In genomic region chr12:112463750-112464444, GRCm38 (mm10) we compare ENCODE assay signal across 23 mouse cellular contexts. TPM values are rescaled to one million over a fixed set of nuclear protein-coding genes. Genes with fewer than 3 reads are reported as not detected.
DNase-seq lines count a peak whose midpoint lies in the region; ATAC-seq and TF ChIP-seq lines count a peak whose summit lies in the region.
"Had no signal": no experiment of that assay in that cellular context is flagged by ENCODE, and none has a peak within 500 bp of the region (broad histone marks: within the 10 kb centered on the region; RNA-seq: fewer than 3 reads in every experiment).

No protein-coding gene starts in this region.

- no peaks in the 10 kb centered on the region for H3K9me3 ChIP-seq in G1E (replicated peaks)
- H3K9me3 ChIP-seq in liver, embryonic 15.5 days (replicated peaks), result no peaks in the 10 kb centered on the region
- no peaks in the 10 kb centered on the region for H3K9me3 ChIP-seq in midbrain, postnatal 0 days (ENCODE audit: low read length)
- no peaks in the 10 kb centered on the region for H3K9me3 ChIP-seq in intestine, embryonic 16.5 days (ENCODE audit: control insufficient read depth, low read length)
- H3K9me3 ChIP-seq: forebrain, embryonic 12.5 days; heart, embryonic 12.5 days; hindbrain, embryonic 15.5 days; limb, embryonic 15.5 days had no signal

- H3K4me3 ChIP-seq in G1E (ENCODE audit: low read depth, low read length), result no peak overlapping the region
- H3K4me3 ChIP-seq in liver, embryonic 15.5 days (replicated peaks), result no peak overlapping the region
- H3K4me3 ChIP-seq in midbrain, postnatal 0 days (ENCODE audit: low read depth, low read length), result no peak overlapping the region
- no peak overlapping the region for H3K4me3 ChIP-seq in intestine, embryonic 16.5 days (ENCODE audit: low read length)
- H3K4me3 ChIP-seq: forebrain, embryonic 12.5 days; heart, embryonic 12.5 days; hindbrain, embryonic 15.5 days; limb, embryonic 15.5 days had no signal

- H3K27ac ChIP-seq in liver, embryonic 15.5 days (replicated peaks), result no peak overlapping the region
- no peak overlapping the region for H3K27ac ChIP-seq in midbrain, postnatal 0 days (ENCODE audit: low read depth, low read length)
- H3K27ac ChIP-seq in intestine, embryonic 16.5 days (ENCODE audit: low read length), result no peak overlapping the region
- H3K27ac ChIP-seq: hindbrain, embryonic 15.5 days; kidney, postnatal 0 days; limb, embryonic 15.5 days had no signal

- ATAC-seq in G1E (ENCODE audit: extremely low read depth, insufficient number of reproducible peaks, low FRiP score, poor library complexity, severe bottlenecking), result peak; percentile 56
- ATAC-seq in granulocyte monocyte progenitor cell, adult 5-6 weeks (replicated peaks; ENCODE audit: poor library complexity, severe bottlenecking), result peak; percentile 59
- ATAC-seq in liver, embryonic 15.5 days (ENCODE audit: insufficient read depth), result 0 out of 2 replicates have a peak, but pooled peaks have one; percentile 9
- peak; percentile 17; the same call in 1 of the 2 replicates for ATAC-seq in neutrophil, adult 5-6 weeks (ENCODE audit: extremely low read depth, insufficient number of reproducible peaks, low FRiP score, poor library complexity, severe bottlenecking)
- no peak for ATAC-seq in midbrain, postnatal 0 days (ENCODE audit: low FRiP score)
- no peak for ATAC-seq in intestine, embryonic 16.5 days
- ATAC-seq: lung, postnatal 0 days; midbrain, embryonic 16.5 days had no signal

- peaks cover 4% of the 10 kb centered on the region; the same call in 1 of the 2 replicates for H3K4me1 ChIP-seq in G1E (ENCODE audit: insufficient read depth, low read depth, low read length)
- 0 out of 2 replicates have a peak, but pooled peaks cover 2% of the 10 kb centered on the region for H3K4me1 ChIP-seq in liver, embryonic 15.5 days (replicated peaks)
- no peaks in the 10 kb centered on the region for H3K4me1 ChIP-seq in midbrain, postnatal 0 days (ENCODE audit: insufficient read depth, low read length)
- H3K4me1 ChIP-seq in intestine, embryonic 16.5 days (ENCODE audit: control insufficient read depth, insufficient read depth, low read length), result peaks cover 9% of the 10 kb centered on the region; the same call in 1 of the 2 replicates
- H3K4me1 ChIP-seq: heart, embryonic 12.5 days had no signal

- H3K9ac ChIP-seq in liver, embryonic 15.5 days, result no peak overlapping the region
- no peak overlapping the region for H3K9ac ChIP-seq in midbrain, postnatal 0 days (replicated peaks; ENCODE audit: low read length, poor library complexity, severe bottlenecking)
- no peak overlapping the region for H3K9ac ChIP-seq in intestine, embryonic 16.5 days (ENCODE audit: low read depth, low read length)
- H3K9ac ChIP-seq: forebrain, embryonic 12.5 days; heart, embryonic 12.5 days; hindbrain, embryonic 15.5 days; limb, embryonic 15.5 days had no signal

- no peak for TF ChIP-seq CTCF in G1E (IDR thresholded peaks at IDR 0.05; ENCODE audit: low read depth, low read length)
- TF ChIP-seq CTCF in midbrain, postnatal 0 days (IDR thresholded peaks at IDR 0.05), result no peak

- H3K4me2 ChIP-seq in liver, embryonic 15.5 days, result no peak overlapping the region
- H3K4me2 ChIP-seq in midbrain, postnatal 0 days (ENCODE audit: low read depth, low read length, poor library complexity, severe bottlenecking), result no peak overlapping the region
- no peak overlapping the region for H3K4me2 ChIP-seq in intestine, embryonic 16.5 days (ENCODE audit: low read depth, low read length)
- H3K4me2 ChIP-seq: forebrain, embryonic 12.5 days; heart, embryonic 12.5 days; hindbrain, embryonic 15.5 days; limb, embryonic 15.5 days had no signal

- no peak for DNase-seq in G1E (ENCODE audit: low spot score)
- DNase-seq in layer of hippocampus, postnatal 25 days (ENCODE audit: extremely low spot score in 1 of 2, low spot score in 1 of 2), result no peak
- no peak for DNase-seq in midbrain, postnatal 0 days (ENCODE audit: low spot score)
- DNase-seq: adrenal gland, postnatal 25 days; cerebellum, adult 18-20 months; heart, adult 11 months; heart, postnatal 36 days; spleen, adult 18-20 months; thymus, postnatal 25 days had no signal

- H3K36me3 ChIP-seq in G1E (replicated peaks), result no peaks in the 10 kb centered on the region
- no peaks in the 10 kb centered on the region for H3K36me3 ChIP-seq in liver, embryonic 15.5 days (replicated peaks)
- H3K36me3 ChIP-seq in midbrain, postnatal 0 days (ENCODE audit: insufficient read depth, low read length), result no peaks in the 10 kb centered on the region
- no peaks in the 10 kb centered on the region for H3K36me3 ChIP-seq in intestine, embryonic 16.5 days (ENCODE audit: control insufficient read depth, insufficient read depth, low read length)
- H3K36me3 ChIP-seq: forebrain, embryonic 12.5 days; heart, embryonic 12.5 days; hindbrain, embryonic 15.5 days; limb, embryonic 15.5 days had no signal

- 14% methylated on average over 3 of the region's 3 CpGs for WGBS in liver, embryonic 15.5 days (ENCODE audit: insufficient replicate concordance)
- 96% methylated on average over 3 of the region's 3 CpGs for WGBS in midbrain, postnatal 0 days
- whole genome bisulfite sequencing in intestine, embryonic 16.5 days, result 74% methylated on average over 3 of the region's 3 CpGs

- H3K27me3 ChIP-seq in G1E (ENCODE audit: insufficient read depth, low read length), result no peaks in the 10 kb centered on the region; the same call in 1 of the 2 replicates
- H3K27me3 ChIP-seq in liver, embryonic 15.5 days, result no peaks in the 10 kb centered on the region
- no peaks in the 10 kb centered on the region for H3K27me3 ChIP-seq in midbrain, postnatal 0 days (ENCODE audit: insufficient read depth, low read length)
- no peaks in the 10 kb centered on the region for H3K27me3 ChIP-seq in intestine, embryonic 16.5 days (replicated peaks; ENCODE audit: control insufficient read depth, insufficient read depth, low read length)

RNA-seq across cellular contexts. Expression of gene A530016L24Rik, which starts 25.4 kb away (rescaled TPM):
- not detected in 2 replicates for total RNA-seq in G1E (2014; fragmentation: Nextera tagmentation)
- total RNA-seq in G1E (2017), result 0.17 and 0.27 TPM in 2 replicates
- polyA plus RNA-seq in G1E (2012), result not detected in 2 replicates
- total RNA-seq in granulocyte monocyte progenitor cell, adult 5-6 weeks (2014; fragmentation: Nextera tagmentation), result not detected in 2 replicates
- total RNA-seq in granulocyte monocyte progenitor cell, adult 5-6 weeks (2017), result not detected in 2 replicates
- 0.07 TPM in 1 of 2 replicates, not detected in the other for polyA plus RNA-seq in liver, embryonic 15.5 days (2015; fragmentation: Nextera tagmentation; extraction: Ambion mirVana)
- total RNA-seq in neutrophil, adult 5-6 weeks (2017), result not detected in 2 replicates
- under 1 TPM; 0.32 to 0.56 TPM for total RNA-seq in layer of hippocampus, postnatal 25 days (2021)
- total RNA-seq in midbrain, postnatal 0 days (2014; rRNA removed), result 0.05 TPM in 1 of 2 replicates, not detected in the other
- 0.05 TPM in 1 of 2 replicates, not detected in the other for polyA plus RNA-seq in midbrain, postnatal 0 days (2015; fragmentation: Nextera tagmentation; extraction: Ambion mirVana)
- polyA plus RNA-seq in intestine, embryonic 16.5 days (2015; fragmentation: Nextera tagmentation; extraction: Ambion mirVana), result 0.10 and 0.18 TPM in 2 replicates
- polyA plus RNA-seq: embryonic facial prominence, embryonic 11.5 days; forebrain, embryonic 12.5 days; neural tube, embryonic 11.5 days had no signal

RNA-seq across cellular contexts. Expression of gene Tmem179, which starts 52.6 kb away (rescaled TPM):
- total RNA-seq in G1E (2014; fragmentation: Nextera tagmentation), result not detected in 2 replicates
- 0.06 TPM in 1 of 2 replicates, not detected in the other for total RNA-seq in G1E (2017)
- 0.02 TPM in 1 of 2 replicates, not detected in the other for polyA plus RNA-seq in G1E (2012)
- total RNA-seq in granulocyte monocyte progenitor cell, adult 5-6 weeks (2014; fragmentation: Nextera tagmentation), result not detected in 2 replicates
- total RNA-seq in granulocyte monocyte progenitor cell, adult 5-6 weeks (2017), result not detected in 2 replicates
- 0.03 and 0.05 TPM in 2 replicates for polyA plus RNA-seq in liver, embryonic 15.5 days (2015; fragmentation: Nextera tagmentation; extraction: Ambion mirVana)
- not detected in 2 replicates for total RNA-seq in neutrophil, adult 5-6 weeks (2017)
- total RNA-seq in layer of hippocampus, postnatal 25 days (2021), result 100 to 1,000 TPM; 113 to 133 TPM
- total RNA-seq in midbrain, postnatal 0 days (2014; rRNA removed), result 118 and 132 TPM in 2 replicates
- 124 and 126 TPM in 2 replicates for polyA plus RNA-seq in midbrain, postnatal 0 days (2015; fragmentation: Nextera tagmentation; extraction: Ambion mirVana)
- 2.5 and 2.8 TPM in 2 replicates for polyA plus RNA-seq in intestine, embryonic 16.5 days (2015; fragmentation: Nextera tagmentation; extraction: Ambion mirVana)
- total RNA-seq: gastrocnemius, adult 8-10 months; heart, postnatal 36 days had no signal
- polyA plus RNA-seq: lung, postnatal 0 days had no signal

Comparison
In these comparisons a context has a peak if more than half of its experiments do, and no peak if none do; other contexts are left out.
1. ATAC-seq: peak in G1E (single experiment), granulocyte monocyte progenitor cell, adult 5-6 weeks (single experiment), liver, embryonic 15.5 days (single experiment) and neutrophil, adult 5-6 weeks (single experiment); none in midbrain, postnatal 0 days (single experiment) and intestine, embryonic 16.5 days (single experiment).
2. RNA of gene Tmem179, which starts 52.6 kb away (total RNA-seq): 113 to 133 TPM in layer of hippocampus, postnatal 25 days and 118 to 132 TPM in midbrain, postnatal 0 days; 0.06 TPM in G1E, not detected in granulocyte monocyte progenitor cell, adult 5-6 weeks and not detected in neutrophil, adult 5-6 weeks; every median in the first group is over 100 times any median in the second.